Mouse (Mus musculus) left cerebral cortex, adult 18-20 months (tissue): ENCODE measurements around the gene Zfp423. TPM values are rescaled to one million over a fixed set of nuclear protein-coding genes. Genes with fewer than 3 reads are reported as not detected.

Experiments used
- DNase-seq, 2 experiments: peaks; one replicate each; pipeline ENCODE4 v3.0.0; 2021 to 2022; ENCODE audit warnings: low spot score in 2 of 2, mixed read lengths in 1 of 2
- total RNA-seq, 2 experiments: library from RNA; stranded (reverse); gene quantifications; 2 replicates each; pipeline ENCODE4 v1.2.3; 2021

Zfp423 gene
- total RNA-seq, 2 experiments from 2014 or later = 22.2 to 28.8 TPM

DNA sequence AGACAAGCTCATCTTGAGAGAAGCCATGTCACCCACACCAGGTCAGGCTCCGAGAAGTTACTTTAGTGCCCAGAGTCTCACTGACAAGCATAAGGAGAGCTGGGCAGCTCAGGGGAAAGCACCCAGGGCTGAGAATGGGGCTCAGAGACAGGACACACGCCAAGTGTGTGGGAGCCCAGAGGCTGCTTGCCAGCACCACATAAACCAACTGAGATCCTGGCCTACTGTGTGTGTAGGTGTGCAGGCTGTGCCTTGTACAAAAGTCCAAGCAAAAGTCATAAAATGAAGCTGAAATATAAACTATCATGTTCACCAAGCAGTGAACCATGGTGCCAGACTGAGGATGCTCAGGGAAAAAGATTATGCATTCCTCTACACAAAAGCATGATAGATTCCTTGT, 50.5 kb downstream of the Zfp423 start:
- peak in 1 of 2 experiments; percentile 43 for DNase-seq

DNA sequence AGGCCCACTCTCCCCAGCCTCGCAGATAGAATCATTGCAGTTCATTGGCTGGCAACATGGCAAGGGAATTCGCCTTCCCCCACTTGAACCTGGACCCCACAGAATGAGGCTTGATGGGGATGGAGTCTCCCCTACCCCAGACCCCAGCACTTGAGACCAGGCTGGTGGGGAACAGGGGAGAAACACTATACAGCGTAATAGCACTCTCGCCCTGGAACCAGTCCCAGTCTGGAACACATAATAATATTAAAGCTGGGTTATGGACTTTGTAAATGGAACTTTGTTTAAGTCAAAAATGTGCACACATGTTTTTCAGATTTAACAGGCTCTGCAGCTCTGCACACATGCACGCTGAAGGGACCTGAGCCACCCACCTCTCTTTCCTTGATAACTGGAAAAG, 54.0 kb downstream of the Zfp423 start:
- DNase-seq = no peak

DNA sequence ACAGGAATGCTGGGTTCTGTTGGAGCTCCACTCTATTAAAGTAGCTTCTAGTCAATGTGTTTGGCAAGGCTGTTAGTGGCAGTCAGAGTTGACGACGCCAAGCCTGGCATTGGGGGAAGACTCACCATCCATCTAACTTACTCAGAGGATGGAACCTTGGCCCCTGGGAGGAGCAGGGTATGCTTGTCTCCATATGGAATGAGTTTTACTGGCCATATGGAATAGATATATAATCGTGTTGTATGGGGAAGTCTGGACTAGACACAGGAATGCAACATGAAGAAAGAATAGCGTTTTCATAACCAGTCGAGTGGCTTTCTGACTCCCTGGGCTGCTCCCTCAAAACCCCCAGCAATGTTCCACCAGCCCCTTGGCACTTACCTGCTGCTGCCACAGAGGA, 55.3 kb downstream of the Zfp423 start:
- DNase-seq = no peak

DNA sequence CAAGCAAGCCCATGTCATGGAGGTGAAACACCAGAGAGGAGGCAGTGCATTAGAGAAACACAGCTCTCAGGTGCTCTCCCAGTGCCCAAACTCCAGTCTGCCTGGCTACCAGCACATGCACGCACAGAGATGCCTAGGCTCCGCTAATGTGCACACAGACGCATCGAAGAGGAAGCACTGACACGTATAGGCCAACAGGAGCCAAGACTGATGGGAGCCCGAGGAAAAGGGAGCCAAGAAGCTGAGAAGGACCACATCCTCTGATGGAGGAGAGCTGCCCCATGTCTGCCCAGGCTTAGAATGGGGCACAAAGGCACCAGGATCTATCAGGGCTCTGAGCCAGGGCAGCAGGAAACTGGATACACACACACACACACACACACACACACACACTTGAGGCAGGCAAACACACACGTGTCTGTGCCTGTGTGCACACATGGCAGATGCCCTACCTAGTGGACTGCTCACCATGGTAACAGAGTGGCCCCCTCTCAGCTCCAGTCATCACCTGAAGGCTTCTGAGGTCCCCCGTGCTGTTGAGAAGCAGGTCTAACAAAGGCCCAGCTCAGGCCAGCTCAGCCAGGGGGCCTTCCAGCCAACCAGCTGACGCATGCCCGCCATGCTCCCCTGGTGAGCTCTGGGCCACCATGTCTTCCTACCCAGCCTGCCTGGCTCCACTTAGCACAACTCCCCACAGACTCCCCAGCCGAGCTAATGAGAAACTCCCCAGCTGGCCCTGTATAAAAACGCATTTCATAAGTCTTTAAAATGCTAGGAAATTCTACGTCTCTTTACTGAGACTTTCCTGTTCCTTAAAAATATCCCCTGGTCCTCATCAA, 64.0 kb downstream of the Zfp423 start:
- DNase-seq = no peak

DNA sequence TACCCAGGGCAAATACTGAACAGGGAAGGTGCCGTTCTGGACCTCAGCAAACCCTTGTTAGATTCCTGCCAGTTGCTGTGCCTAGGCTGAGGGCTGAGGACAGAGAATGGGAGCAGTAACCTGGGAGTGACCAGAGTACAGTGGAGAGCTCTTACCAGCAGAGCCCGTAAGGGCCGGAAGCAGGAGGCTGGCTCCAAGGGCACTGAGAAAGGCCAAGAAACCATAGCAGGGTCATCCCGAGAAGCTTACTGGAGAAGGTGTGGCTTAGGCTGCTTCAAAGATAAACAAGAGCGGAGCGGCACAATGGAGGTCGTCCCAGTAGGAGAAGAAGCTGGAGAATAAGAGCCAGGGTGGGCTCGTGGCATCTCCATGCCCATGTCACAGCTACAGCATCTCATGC, 65.1 kb downstream of the Zfp423 start:
- no peak for DNase-seq

DNA sequence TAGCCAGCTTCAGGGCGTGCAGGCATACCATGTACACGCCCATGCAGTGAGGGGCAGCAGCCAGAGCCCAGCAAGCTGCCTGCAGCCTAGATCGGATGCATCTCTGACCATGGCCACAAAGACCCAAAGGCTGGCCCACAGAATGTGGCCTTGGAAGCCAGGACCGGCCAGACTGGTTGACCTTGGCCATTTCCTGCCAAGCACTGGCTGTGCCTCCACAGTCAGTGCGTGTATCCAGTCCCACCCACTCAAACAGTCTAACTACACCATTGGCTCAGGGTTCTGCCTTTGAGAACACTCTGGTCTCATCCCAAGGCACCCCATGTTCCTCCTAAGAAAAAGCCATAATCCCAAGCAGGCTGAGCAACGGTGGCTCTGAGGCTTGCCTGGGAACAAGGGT, 65.8 kb downstream of the Zfp423 start:
- no peak for DNase-seq

DNA sequence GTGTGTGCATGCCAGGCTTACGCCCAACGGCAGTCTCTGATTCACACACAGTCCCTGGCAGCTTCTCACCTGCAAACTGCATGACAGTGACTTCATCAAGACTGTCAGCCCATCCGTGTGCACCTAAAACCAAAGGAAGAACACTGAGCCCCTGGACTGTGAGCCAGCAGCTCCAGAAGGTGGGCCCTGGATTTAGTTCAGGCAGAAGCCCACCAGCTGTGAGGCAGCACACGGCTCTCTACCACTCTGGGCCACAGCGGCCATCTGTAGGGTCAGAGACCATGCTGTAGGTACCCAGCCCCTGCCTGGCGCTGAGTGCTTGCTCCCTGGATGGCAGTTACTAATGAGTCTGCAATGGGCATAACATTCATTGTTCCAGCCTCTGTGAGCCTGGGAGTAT, 66.5 kb downstream of the Zfp423 start:
- DNase-seq = no peak

DNA sequence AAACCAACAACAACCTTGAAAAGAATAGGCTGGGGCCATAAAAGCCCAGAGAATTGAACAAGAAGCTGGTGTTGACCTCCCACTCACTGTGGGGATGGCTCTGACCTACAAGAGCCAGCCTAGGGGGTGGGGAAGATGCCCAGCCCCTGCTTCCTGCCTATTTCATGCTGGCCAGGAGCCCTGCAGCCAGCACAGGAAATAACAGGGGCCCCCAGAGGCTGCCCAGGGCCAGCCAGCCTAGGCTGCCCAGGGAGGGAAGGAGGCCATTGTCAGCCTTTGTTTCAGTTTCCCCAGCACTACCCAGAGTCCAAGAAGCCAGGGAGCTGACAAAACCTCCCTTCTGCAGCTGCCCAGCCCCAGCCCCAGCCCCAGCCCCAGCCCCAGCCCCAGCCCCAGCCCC, 67.5 kb downstream of the Zfp423 start:
- DNase-seq = no peak

DNA sequence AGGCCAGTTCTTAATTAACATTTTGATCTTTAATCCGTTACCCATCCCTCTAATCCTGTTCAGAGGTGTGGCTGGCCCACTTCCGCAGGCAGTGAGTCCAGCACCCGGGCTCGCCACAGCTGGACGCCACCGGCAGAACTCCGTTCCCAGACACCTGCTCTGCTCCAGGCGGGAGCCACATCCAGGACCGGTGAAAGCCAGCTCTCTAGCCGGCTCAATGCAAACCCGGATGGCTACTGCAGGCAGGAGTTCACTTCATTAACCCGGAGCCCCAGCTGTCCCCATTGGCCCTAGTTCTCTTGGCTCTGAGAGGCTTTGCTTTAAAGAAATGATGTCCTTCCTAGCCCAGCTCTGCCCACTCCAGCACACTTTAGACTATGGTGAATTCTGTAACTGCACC, 71.4 kb downstream of the Zfp423 start:
- no peak for DNase-seq

DNA sequence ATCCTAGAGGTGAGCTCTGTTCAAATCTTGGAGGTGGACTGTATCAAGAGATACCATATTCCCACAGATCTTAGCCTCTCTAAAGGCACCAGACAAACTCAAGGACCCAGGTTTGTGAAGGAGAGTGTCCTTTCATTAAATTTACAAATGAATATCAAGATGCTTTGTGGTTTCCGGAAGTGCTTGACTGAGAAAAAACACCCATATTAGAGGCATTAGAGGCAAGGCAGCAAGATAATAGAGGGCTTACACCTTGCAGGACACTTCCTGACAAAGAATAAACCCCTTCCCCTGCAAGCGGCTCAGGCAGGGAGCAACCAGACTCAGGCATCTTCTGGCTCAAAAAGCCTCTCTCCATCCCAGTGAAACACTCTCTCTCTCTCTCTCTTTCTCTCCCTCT, 78.3 kb downstream of the Zfp423 start:
- no peak for DNase-seq

DNA sequence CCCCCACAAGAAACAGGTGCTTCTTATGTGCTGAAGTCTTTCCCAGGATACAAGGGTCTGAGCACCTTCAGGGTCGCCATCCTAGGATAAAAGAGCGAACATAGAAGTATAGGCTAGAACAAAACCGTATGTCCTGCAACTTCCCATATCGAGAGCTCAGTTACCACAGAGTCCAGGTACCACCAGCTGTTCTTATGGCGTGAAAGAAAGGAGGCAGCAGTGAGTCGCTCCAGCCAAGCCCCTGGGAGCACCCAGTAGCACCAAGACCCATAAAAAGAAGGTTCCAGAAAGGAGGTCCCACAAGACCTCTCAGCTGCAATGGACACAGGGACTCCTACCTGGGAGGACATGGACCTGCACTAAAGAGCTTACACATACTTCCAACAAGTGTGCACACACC, 83.5 kb downstream of the Zfp423 start:
- no peak for DNase-seq

DNA sequence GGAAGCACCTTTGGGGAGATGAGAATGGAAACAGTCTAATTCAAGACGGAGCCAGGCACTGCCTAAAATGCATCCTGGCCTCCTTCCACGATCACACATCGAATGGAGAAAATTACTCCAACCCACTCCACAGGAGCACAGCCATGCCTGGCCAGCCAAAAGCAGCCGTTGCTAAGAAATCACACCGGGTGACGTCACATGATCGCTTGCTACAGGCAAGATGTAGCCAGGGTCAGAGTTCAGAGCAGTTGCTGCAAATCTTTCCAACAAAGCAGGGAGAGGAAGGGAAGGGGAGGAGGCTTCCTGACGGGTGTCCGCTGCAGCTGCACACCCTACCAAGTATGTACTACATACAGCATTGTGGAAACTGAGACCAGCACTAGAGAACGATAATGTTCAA, 83.9 kb downstream of the Zfp423 start:
- DNase-seq = peak; percentile 49 to 57

DNA sequence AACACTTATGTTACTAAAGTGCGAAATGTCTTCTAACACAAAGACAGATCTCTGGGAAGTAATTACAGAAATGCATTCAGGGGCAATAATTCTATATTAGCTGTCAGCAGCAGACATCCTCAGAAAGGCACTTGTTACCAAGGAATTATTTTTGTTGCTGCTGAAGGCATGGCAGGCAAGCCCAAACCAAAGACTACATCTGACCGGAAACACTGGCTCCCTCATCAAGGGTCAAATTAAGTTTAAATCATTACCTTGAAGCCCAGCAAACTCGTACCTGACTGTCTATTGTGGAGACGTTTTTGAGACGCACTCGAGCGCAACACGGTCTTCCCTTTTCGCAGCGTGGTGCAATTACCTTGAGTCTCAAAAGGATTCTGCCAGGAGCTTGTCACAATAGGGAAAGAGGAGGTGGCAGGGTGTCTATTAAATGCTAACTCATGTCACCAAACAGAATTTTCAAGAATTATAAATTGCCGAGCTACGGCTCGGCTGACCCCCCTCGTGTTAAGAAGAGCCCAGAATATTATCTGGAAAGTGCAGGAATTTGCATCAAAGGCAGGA, 86.3 kb downstream of the Zfp423 start:
- DNase-seq = no peak

DNA sequence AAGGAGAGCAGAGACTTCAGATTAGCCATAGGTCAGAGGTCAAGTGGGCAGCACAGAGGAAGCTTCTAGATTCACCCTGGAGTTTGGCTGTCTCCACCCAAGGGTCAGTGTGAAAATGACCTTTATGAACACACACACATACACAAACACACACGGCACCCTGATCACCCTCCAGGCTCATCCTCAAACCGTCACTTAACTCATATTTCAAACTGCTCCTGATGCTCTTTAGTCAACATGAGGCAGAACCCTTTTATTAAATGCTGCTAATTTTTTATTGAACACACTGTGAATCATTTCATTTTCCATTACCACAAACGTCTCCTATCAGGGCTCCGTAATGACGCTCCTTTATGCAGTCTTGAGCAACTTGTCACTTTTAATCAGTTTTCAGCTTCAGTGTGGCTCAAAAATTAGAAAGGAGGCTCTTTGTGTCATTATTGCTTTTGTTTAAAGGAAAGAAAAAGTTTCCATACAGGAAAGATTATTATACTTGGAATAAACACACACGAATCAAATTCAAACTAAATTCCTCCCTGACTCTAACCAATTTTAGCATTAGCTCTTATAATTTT, 87.0 kb downstream of the Zfp423 start:
- DNase-seq = no peak

DNA sequence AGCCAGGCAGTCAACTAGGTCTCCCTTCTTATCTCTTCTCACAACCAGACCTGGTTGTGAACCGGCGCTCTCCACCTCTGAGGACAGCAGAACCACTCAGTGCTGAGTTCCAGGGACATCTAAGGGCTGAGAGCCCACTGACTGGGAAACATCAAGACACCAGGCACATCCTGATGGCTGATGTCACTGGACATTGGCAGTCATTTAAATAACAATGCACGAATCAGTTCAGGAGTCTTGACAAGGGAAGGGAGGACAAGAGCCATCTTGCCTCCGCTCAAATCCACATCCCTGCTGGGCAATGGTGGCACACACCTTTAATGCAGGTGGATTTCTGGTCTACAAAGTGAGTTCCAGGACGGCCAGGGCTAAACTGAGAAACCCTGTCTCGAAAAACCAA, 92.8 kb downstream of the Zfp423 start:
- no peak for DNase-seq

DNA sequence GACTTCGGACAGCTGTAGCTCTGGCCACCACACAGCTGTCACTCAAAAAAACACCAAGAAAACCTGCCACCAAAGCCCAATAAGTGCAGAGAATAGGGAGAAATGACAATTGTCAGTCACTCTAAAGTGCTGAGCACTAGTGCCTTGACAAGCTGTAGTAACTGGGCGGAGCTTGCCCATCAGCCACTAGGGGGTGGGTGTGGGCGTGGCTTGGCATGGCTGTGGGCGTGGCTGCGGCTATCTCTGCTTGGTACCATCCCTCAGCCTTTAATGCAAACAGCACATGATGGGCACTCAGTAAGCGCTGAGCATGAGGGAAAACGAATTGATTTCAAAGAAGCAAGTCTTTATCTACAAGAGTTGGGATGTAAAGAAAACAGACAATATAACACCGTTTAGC, 95.2 kb downstream of the Zfp423 start:
- no peak for DNase-seq

DNA sequence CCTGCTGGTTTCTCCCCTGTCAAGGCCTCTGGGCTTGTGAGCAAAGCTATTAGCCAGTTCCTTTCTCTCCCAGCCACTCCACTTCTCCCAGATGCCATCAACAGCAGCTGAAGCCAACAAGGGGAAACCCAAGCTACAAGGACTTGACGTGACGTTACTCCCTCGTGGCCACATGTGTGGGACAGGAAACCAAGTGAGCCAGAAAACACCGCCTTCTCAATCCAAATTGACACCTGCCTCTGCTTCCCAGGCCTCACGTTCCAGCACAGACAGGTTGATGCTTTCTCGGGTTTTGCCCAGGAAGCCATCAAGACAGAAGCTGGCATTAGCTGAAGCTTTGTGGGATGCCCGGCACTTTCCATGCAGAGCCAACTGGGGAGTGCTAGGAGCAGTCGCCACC, 96.3 kb downstream of the Zfp423 start:
- DNase-seq = no peak

DNA sequence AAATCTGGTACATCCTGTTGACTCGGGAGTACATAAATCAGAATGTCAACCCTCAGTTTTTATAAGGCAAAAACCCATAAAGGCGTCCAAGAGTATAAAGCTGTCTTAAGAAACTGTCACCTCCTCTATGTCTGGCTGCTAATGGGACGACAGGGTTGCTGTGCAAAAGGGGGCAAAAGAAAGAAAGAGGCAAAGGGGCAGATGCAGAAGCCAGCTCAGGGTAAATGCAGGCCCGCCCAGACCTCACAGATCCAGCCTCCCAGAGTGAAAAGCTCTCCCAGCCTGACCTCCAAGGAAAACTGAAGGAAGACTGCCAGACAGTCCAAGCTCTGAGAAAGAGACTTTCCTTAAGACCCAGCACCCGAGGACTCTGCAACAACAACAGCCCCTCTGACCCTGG, 97.7 kb downstream of the Zfp423 start:
- DNase-seq = no peak

DNA sequence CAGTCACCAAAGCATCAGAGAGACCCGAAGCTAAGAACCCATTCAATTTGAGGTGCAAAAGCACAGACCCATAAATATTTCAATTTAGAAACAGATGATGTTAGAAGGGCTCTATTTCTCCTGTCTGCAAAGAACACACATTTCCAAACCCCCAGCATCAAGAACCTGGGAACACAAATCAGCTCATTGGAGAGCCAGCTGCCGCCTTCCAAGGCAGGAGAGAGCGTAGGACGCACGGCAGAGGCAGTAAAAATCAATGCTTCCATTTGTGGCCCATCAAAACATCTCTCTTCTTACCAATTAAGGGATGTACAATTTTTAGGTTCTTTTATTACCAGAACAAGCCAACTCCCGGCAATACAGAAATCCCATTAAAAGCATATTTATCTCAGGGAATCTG, 98.5 kb downstream of the Zfp423 start:
- no peak for DNase-seq

DNA sequence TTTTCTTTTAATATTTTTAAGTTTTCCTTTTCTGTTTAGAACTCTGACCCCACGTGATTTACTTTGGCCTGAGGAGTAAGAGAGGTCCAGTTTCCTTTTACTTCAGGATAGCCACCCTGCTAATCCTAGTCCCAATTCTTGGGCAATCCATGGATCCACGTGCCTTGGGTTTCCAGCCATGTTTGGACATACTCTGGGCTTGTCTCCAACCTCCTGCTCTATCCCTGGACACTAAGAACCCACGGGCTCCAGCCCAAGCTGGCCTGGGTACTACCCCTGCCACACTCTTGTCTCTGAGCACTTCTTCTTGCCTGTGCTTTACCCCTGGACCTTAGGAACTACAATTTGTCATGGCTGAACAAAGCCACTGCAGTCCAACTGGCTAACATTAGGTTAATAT, 107.5 kb downstream of the Zfp423 start:
- no peak for DNase-seq

DNA sequence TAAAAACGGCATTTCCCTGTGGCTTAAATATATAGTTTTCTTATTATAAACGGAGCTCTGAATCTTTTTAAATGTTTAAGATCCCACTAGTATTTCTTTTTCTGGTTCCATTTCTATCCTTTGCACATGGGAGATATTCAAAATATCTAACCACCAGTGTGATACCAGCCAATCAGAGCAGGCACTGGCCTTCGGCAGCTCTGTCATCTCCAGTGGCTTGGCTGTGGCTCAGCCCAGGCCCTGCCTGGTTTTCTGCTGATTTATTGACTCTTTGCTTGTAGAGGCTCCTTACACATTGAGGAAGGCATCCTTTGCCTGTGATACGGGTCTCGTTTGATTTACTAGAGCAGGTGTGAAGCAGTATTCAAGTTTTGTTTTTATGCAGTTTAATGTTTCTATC, 108.0 kb downstream of the Zfp423 start:
- no peak for DNase-seq

DNA sequence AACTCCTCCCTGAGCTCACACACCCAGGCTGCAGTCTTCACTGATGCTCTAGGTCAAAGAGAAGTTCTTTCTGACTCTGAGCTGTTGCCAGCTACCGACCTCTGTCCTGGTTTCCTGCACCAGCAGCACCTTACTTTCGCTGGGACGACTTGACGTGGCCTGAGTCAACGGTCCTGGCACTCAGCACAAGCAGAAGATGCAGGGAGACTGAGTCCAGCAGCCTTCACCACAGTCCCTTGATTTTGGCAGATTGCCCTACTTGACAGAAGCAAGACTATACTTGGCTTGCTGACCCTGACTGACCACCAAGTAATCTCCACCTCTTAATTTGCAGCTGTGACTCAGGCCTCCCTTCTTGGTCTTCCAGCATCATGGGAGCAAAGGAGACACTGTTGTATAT, 110.6 kb downstream of the Zfp423 start:
- DNase-seq = no peak

DNA sequence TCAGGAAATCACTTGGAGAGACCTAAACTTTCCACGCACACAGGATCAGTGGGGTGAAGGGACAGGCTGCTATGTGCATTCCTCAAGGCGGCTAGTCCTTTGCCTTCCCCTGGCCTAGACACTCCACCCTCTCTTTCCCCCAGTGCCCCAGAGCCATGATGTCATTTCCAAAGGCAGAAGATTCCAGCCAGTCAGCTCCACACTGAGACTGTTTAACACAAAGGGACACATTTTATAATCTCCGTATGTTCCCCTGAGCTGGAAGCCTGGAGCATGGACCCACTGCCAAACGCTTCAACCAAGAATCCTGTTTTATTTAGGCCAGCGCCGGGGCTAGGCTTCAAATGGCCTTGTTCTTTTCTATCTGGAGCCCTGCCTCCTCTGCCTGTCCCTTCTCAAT, 111.6 kb downstream of the Zfp423 start:
- DNase-seq = no peak
